Mouse (Mus musculus) olfactory bulb, adult 2 months (tissue): ENCODE measurements around the gene Rnf13.

Experiments used
- CTCF ChIP-seq: fragments of 200-500 bp; IDR thresholded peaks from 2 replicates; pipeline ENCODE4 v1.5.1; 2012; ENCODE audit warnings: low read depth, mild to moderate bottlenecking, low read length, moderate library complexity; ENCODE audit not compliant: insufficient read depth
- POLR2A ChIP-seq: fragments of 200-500 bp; IDR thresholded peaks from 2 replicates; pipeline ENCODE4 v1.6.1; 2012; ENCODE audit warnings: mild to moderate bottlenecking, low read depth, low read length, moderate library complexity; ENCODE audit not compliant: insufficient read depth

- TF ChIP-seq CTCF (no peak), POLR2A (no peak)
Measured at GRCm38 (mm10) chr3:57789005-57789962, 53.4 kb downstream of the Rnf13 start.
